Mouse (Mus musculus): Measurements from ENCODE around the gene F3.

GRCm38 (mm10) chr3:121721691-121722070, 1.7 kb upstream of the F3 start:
- TF ChIP-seq POLR2A (IDR thresholded peaks at IDR 0.05; ENCODE audit: low read depth, low read length) (no peak), CTCF (IDR thresholded peaks at IDR 0.05; ENCODE audit: extremely low read depth, insufficient read length, insufficient replicate concordance, low read depth, low read length) (no peak)

All from small intestine, adult 2 months (tissue).